Mouse (Mus musculus): ENCODE data around the gene Map3k4. TPM values are rescaled to one million over a fixed set of nuclear protein-coding genes. Genes with fewer than 3 reads are reported as not detected.

The Map3k4 gene
- polyA plus RNA-seq, 1 experiment from 2014 or later: 39.7 TPM

DNA sequence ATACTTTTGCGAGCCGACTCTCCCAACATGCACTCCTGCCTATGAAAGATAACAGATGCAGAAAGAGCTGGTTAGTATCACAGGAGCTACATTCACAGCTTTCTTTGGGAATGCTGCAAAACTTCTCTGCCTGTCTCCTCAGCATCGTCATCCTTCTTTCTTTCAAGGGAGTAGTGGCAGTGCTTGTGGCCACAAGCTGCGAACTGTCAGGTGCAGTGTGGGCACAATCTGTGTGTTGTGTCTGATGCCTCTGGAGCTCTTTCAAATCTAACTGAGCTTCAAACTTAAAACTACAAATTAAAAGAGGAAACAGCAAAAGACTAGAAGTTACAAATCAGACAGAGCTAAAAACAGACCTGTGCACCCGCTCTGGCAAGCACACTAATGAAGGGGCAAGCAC is 40.5 kb downstream of the Map3k4 start:
- Histone ChIP-seq H3K9ac (ENCODE audit: low read depth, low read length) (no peak overlapping the region), H3K9me3 (ENCODE audit: control insufficient read depth, low read length) (peaks cover under 1% of the 10 kb centered on the region; the same call in 1 of the 2 replicates), H3K4me1 (ENCODE audit: control insufficient read depth, insufficient read depth, low read depth, low read length) (no peaks in the 10 kb centered on the region), H3K4me3 (ENCODE audit: low read length) (no peak overlapping the region), H3K4me2 (ENCODE audit: low read length) (no peak overlapping the region), H3K27me3 (replicated peaks; ENCODE audit: control insufficient read depth, insufficient read depth, low read length) (no peaks in the 10 kb centered on the region), H3K27ac (ENCODE audit: low read depth, low read length) (no peak overlapping the region), H3K36me3 (ENCODE audit: control insufficient read depth, insufficient read depth, low read length) (peaks cover 5% of the 10 kb centered on the region; the same call in 1 of the 2 replicates)
- WGBS: 90% methylated on average over 5 of the region's 5 CpGs
- ATAC-seq: no peak

- H3K4me3 ChIP-seq (ENCODE audit: low read length): no peak overlapping the region
- ATAC-seq: no peak
These were observed 41.3 kb downstream of the Map3k4 start for GRCm38 (mm10) chr17:12277297-12277696.

DNA sequence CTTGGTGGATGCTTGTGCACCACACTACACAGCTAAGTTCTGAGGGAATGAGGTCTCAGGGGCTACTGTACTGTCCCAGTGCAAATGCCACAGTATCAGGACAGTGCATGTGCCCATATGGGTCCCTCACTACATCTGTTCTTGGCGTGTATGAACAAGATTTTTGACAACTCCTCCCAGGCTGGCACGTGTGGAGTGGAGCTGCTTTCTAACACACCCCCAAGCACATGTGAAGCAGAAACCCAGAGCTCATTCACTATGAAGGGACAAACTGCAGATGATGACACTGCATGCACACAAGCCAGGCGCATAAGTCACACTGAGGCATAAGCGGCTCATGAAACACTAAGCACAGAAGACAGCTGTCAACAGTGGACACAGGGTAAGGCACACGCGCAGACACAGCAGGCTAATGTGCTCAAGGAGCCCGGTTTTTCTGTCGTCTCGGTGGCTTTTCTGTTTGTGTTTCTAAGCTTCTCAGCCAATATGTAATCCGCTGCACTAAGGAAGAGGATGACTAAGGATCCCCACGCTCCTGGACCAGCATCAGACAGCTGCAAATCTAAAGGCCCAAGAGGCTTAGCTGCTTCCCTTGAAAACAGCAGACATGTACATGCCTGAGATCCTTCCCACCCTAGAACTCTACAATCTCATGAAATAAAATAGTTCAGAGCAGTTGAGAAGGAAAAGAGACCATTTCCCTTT is 41.9 kb downstream of the Map3k4 start:
- no peaks in the 10 kb centered on the region for H3K4me1 ChIP-seq (ENCODE audit: control insufficient read depth, insufficient read depth, low read depth, low read length)
- WGBS: 80% methylated on average over 11 of the region's 11 CpGs
- H3K4me2 ChIP-seq (ENCODE audit: low read length): no peak overlapping the region
- H3K27ac ChIP-seq (ENCODE audit: low read depth, low read length): no peak overlapping the region
- H3K36me3 ChIP-seq (ENCODE audit: control insufficient read depth, insufficient read depth, low read length): peaks cover 8% of the 10 kb centered on the region
- no peak overlapping the region for H3K4me3 ChIP-seq (ENCODE audit: low read length)
- no peaks in the 10 kb centered on the region for H3K9me3 ChIP-seq (ENCODE audit: control insufficient read depth, low read length)
- H3K9ac ChIP-seq (ENCODE audit: low read depth, low read length): no peak overlapping the region
- H3K27me3 ChIP-seq (replicated peaks; ENCODE audit: control insufficient read depth, insufficient read depth, low read length): no peaks in the 10 kb centered on the region
- no peak for ATAC-seq

More at GRCm38 (mm10) chr17:12277297-12277696, 41.3 kb downstream of the Map3k4 start:
- 84% methylated on average over 4 of the region's 4 CpGs for WGBS
- Histone ChIP-seq H3K9ac (ENCODE audit: low read depth, low read length) (no peak overlapping the region), H3K9me3 (ENCODE audit: control insufficient read depth, low read length) (no peaks in the 10 kb centered on the region), H3K36me3 (ENCODE audit: control insufficient read depth, insufficient read depth, low read length) (peaks cover 5% of the 10 kb centered on the region; the same call in 1 of the 2 replicates), H3K27ac (ENCODE audit: low read depth, low read length) (no peak overlapping the region), H3K27me3 (replicated peaks; ENCODE audit: control insufficient read depth, insufficient read depth, low read length) (no peaks in the 10 kb centered on the region), H3K4me1 (ENCODE audit: control insufficient read depth, insufficient read depth, low read depth, low read length) (no peaks in the 10 kb centered on the region), H3K4me2 (ENCODE audit: low read length) (no peak overlapping the region)

DNA sequence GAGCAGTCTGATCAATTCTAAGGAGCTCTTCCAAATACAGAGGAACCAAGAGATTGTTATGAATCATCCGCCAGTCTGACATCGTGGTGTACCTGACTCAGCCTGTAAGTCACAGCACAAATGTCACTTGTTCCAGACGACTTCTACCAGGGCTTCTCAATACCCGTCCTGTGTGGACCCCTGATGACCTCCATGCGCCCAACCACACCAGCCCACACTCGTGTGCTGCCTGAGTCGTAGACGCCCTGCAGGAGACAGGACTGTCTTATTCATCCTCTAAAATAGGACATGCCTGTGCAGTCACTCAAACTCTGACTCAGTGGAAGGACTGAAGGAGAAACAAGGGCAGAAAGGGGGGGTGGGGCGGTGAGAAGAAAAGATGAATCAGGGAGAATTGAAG is 42.8 kb downstream of the Map3k4 start:
- no peak overlapping the region for H3K27ac ChIP-seq (ENCODE audit: low read depth, low read length)
- H3K4me1 ChIP-seq (ENCODE audit: control insufficient read depth, insufficient read depth, low read depth, low read length): no peaks in the 10 kb centered on the region
- no peak for ATAC-seq
- WGBS: 64% methylated on average over 9 of the region's 9 CpGs
- H3K36me3 ChIP-seq (ENCODE audit: control insufficient read depth, insufficient read depth, low read length): peaks cover 17% of the 10 kb centered on the region
- H3K4me3 ChIP-seq (ENCODE audit: low read length): no peak overlapping the region
- H3K4me2 ChIP-seq (ENCODE audit: low read length): no peak overlapping the region
- no peaks in the 10 kb centered on the region for H3K27me3 ChIP-seq (replicated peaks; ENCODE audit: control insufficient read depth, insufficient read depth, low read length)
- no peak overlapping the region for H3K9ac ChIP-seq (ENCODE audit: low read depth, low read length)
- no peaks in the 10 kb centered on the region for H3K9me3 ChIP-seq (ENCODE audit: control insufficient read depth, low read length)

DNA sequence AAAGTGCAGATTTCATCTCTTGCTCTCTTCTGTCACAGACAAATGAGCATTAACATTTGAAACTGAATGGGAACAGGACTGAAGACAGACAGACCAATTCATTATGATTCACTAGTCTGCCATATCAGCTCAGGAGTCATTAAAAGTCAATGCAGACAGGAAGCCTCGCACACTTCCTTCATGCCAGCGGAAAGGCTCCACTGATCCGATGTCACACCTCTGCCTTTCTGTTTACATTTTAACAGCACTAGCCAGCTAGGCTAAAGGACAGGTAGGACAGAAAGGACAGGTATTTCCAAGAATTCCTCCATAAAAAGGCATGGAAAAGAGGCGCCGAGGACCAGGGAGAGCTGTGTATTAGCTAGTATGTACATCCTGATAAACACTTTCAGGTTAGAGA is 45.6 kb downstream of the Map3k4 start:
- Histone ChIP-seq H3K27ac (ENCODE audit: low read depth, low read length) (no peak overlapping the region), H3K27me3 (replicated peaks; ENCODE audit: control insufficient read depth, insufficient read depth, low read length) (no peaks in the 10 kb centered on the region), H3K9me3 (ENCODE audit: control insufficient read depth, low read length) (no peaks in the 10 kb centered on the region), H3K4me1 (ENCODE audit: control insufficient read depth, insufficient read depth, low read depth, low read length) (peaks cover 3% of the 10 kb centered on the region; the same call in 1 of the 2 replicates), H3K9ac (ENCODE audit: low read depth, low read length) (no peak overlapping the region), H3K36me3 (ENCODE audit: control insufficient read depth, insufficient read depth, low read length) (peaks cover 20% of the 10 kb centered on the region), H3K4me3 (ENCODE audit: low read length) (no peak overlapping the region), H3K4me2 (ENCODE audit: low read length) (no peak overlapping the region)
- 86% methylated on average over 5 of the region's 5 CpGs for WGBS
- ATAC-seq: no peak

DNA sequence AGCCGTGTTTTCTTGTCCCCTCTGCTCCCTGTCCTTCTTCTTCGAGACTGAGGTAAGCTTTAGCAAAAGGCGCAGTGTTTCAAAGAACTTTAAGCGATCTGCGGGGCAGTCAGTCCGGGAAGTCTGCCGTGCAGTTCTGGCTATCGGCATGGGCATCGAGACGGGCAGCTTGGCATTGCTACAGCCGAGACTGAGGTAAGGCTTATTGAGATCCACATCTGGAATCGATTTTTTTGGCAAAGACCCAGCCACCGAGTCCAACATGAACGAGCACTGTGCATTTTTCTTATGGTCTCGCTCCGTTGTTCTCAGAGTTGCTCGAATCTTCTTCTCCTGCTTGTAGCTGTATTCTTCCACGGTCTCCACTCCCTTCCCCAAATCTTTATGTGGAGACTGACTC is 46.8 kb downstream of the Map3k4 start:
- H3K4me1 ChIP-seq (ENCODE audit: control insufficient read depth, insufficient read depth, low read depth, low read length): peaks cover 11% of the 10 kb centered on the region
- peaks cover 15% of the 10 kb centered on the region for H3K36me3 ChIP-seq (ENCODE audit: control insufficient read depth, insufficient read depth, low read length)
- H3K4me3 ChIP-seq (ENCODE audit: low read length): no peak overlapping the region
- 92% methylated on average over 18 of the region's 18 CpGs for WGBS
- no peak overlapping the region for H3K27ac ChIP-seq (ENCODE audit: low read depth, low read length)
- no peak overlapping the region for H3K9ac ChIP-seq (ENCODE audit: low read depth, low read length)
- no peak for ATAC-seq
- H3K4me2 ChIP-seq (ENCODE audit: low read length): no peak overlapping the region
- H3K9me3 ChIP-seq (ENCODE audit: control insufficient read depth, low read length): no peaks in the 10 kb centered on the region
- no peaks in the 10 kb centered on the region for H3K27me3 ChIP-seq (replicated peaks; ENCODE audit: control insufficient read depth, insufficient read depth, low read length)

DNA sequence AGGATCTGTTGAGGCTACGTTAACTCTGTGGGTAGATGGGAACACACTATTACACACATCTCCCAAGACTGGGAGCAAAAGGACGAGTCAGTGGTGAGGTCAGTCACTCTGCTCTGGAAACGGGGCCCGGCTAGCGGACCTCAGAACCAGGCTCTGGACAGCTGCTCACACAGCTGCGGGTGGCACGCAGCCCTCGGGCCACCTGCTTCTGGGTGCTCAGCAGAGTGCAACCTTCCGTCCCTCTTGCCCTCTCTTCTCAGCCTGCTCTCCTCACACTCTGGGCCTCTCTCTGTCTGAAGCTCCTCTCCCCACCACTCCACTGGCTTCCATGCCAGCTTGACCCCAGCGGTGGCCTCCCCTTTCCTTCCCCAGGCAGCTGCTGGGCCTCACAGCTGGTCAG is 50.1 kb downstream of the Map3k4 start:
- Histone ChIP-seq H3K27ac (ENCODE audit: low read depth, low read length) (peak overlapping the region; percentile 12; the same call in 1 of the 2 replicates), H3K4me1 (ENCODE audit: control insufficient read depth, insufficient read depth, low read depth, low read length) (peaks cover 26% of the 10 kb centered on the region), H3K4me2 (ENCODE audit: low read length) (no peak overlapping the region), H3K9me3 (ENCODE audit: control insufficient read depth, low read length) (no peaks in the 10 kb centered on the region), H3K27me3 (replicated peaks; ENCODE audit: control insufficient read depth, insufficient read depth, low read length) (no peaks in the 10 kb centered on the region), H3K4me3 (ENCODE audit: low read length) (no peak overlapping the region), H3K9ac (ENCODE audit: low read depth, low read length) (peak overlapping the region; percentile 41; the same call in 1 of the 2 replicates), H3K36me3 (ENCODE audit: control insufficient read depth, insufficient read depth, low read length) (peaks cover 15% of the 10 kb centered on the region)
- no peak for ATAC-seq
- WGBS: 80% methylated on average over 10 of the region's 10 CpGs

GRCm38 (mm10) chr17:12268091-12268490 is 50.5 kb downstream of the Map3k4 start:
- no peak for ATAC-seq
- H3K9me3 ChIP-seq (ENCODE audit: control insufficient read depth, low read length): no peaks in the 10 kb centered on the region
- H3K27ac ChIP-seq (ENCODE audit: low read depth, low read length): no peak overlapping the region
- no peaks in the 10 kb centered on the region for H3K27me3 ChIP-seq (replicated peaks; ENCODE audit: control insufficient read depth, insufficient read depth, low read length)
- H3K9ac ChIP-seq (ENCODE audit: low read depth, low read length): no peak overlapping the region; the same call in 1 of the 2 replicates
- peaks cover 26% of the 10 kb centered on the region for H3K4me1 ChIP-seq (ENCODE audit: control insufficient read depth, insufficient read depth, low read depth, low read length)
- H3K36me3 ChIP-seq (ENCODE audit: control insufficient read depth, insufficient read depth, low read length): peaks cover 15% of the 10 kb centered on the region
- H3K4me2 ChIP-seq (ENCODE audit: low read length): no peak overlapping the region
- no peak overlapping the region for H3K4me3 ChIP-seq (ENCODE audit: low read length)
- 71% methylated on average over 4 of the region's 4 CpGs for WGBS

- 54% methylated on average over 21 of the region's 21 CpGs for WGBS
- Histone ChIP-seq H3K27me3 (replicated peaks; ENCODE audit: control insufficient read depth, insufficient read depth, low read length) (no peaks in the 10 kb centered on the region), H3K4me1 (ENCODE audit: control insufficient read depth, insufficient read depth, low read depth, low read length) (peaks cover 26% of the 10 kb centered on the region), H3K4me3 (ENCODE audit: low read length) (no peak overlapping the region), H3K9me3 (ENCODE audit: control insufficient read depth, low read length) (no peaks in the 10 kb centered on the region), H3K27ac (ENCODE audit: low read depth, low read length) (peak overlapping the region; percentile 58), H3K9ac (ENCODE audit: low read depth, low read length) (peak overlapping the region; percentile 2; the same call in 1 of the 2 replicates), H3K36me3 (ENCODE audit: control insufficient read depth, insufficient read depth, low read length) (peaks cover 11% of the 10 kb centered on the region), H3K4me2 (ENCODE audit: low read length) (peak overlapping the region; percentile 6)
- peak; percentile 82 for ATAC-seq
These were observed 52.3 kb downstream of the Map3k4 start for GRCm38 (mm10) chr17:12265969-12266925.

Data from hindbrain, embryonic 16.5 days (tissue).